Mouse (Mus musculus) 3T3-L1 (cell line): ENCODE measurements around the gene Atg16l2.
A peak's percentile ranks its signal among the peaks of the same experiment; 100 is the strongest.

ENCODE experiments used
- DNase-seq: peaks from one replicate; pipeline ENCODE4 v3.0.0-alpha.2; 2015; ENCODE audit warnings: low read depth, low spot score

Gene Atg16l2

GRCm38 (mm10) chr7:101321218-101321827, 19.3 kb upstream of the Atg16l2 start:
- DNase-seq: no peak

GRCm38 (mm10) chr7:101320399-101321217, 18.6 kb upstream of the Atg16l2 start:
- DNase-seq: no peak

GRCm38 (mm10) chr7:101319796-101320195, 17.7 kb upstream of the Atg16l2 start:
- no peak for DNase-seq

GRCm38 (mm10) chr7:101318848-101319247, 16.8 kb upstream of the Atg16l2 start:
- DNase-seq: no peak

DNA sequence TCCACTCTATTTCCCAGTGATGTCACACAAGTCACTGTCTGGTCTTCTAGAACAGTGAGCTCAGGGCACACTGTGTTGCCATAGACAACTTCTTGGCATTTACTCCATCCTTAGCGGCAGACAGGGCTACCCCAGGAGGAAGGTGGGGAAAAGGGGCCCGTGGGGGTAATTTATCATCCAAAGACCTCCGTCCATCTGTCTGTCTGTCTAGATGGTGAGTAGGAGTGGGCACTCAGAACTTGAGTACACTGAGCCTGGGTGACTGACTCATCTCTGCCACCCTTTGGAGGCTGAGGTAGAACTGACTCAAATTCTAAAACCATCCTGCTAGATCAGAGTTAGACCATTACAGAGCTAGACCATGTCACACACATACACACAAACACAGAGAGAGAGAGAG, 15.0 kb upstream of the Atg16l2 start, which contains the start of gene Stard10:
Gene Stard10 (plus strand): TSS at position 73 of the 400 bp plus-strand sequence.
- no peak for DNase-seq

DNA sequence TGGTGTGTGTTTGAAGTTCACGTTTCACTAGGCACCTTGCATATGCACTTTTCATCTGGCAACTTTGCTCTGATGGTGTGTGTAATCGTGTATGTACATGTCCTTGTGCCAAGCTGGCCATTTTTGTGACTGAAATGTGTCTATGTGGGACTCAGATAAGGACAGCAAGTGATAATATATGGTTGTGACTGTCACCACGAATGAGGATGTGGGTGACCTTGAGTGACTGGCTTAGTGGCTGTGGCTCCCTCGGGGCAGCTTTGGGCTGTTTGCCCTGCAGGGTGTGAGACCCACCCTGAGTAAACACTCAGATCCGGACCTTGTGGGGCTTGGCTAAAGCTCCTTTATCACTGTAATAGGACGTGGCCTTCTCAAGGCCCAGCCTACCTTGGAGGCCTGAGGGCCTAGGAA, 14.5 kb upstream of the Atg16l2 start:
- no peak for DNase-seq

DNA sequence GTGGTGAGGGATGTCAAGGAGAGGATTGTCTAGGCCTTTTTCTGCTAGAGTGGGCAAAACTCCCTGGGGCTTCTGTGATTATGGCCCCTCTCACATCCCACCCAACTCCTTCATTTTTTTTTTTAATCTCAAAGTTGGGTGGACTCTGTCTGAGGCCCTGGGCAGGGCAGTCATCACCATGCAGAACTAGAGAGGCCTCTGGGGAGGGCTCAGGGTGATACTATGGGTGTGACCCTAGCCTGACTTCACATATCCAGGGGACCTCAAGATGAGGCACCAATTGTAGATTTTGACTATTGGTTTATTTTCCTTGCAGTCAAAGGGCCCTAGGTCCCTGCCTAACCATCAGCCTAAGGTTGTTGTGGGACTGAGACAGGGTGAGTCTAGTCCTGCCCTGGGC, 13.6 kb upstream of the Atg16l2 start:
- DNase-seq: no peak

DNA sequence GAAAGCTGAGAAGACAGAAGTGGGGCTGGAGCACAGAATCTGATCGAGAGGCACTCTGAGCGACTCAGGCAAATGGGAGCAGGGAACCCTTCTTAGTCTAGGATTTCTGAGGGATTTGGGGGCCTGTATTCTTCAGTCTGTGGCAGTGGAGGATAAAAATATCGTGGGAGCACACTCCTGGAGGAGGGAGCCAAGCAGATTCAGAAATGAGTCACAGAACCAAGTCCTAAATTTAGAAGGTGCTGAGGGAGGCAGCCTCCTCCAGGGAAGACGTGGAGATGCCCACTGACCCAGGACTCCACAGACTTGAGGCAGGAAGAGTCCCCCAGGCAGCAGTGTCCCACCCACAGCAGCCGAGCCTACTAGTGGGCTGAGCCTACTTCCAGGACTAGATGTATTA, 12.3 kb upstream of the Atg16l2 start:
- no peak for DNase-seq

DNA sequence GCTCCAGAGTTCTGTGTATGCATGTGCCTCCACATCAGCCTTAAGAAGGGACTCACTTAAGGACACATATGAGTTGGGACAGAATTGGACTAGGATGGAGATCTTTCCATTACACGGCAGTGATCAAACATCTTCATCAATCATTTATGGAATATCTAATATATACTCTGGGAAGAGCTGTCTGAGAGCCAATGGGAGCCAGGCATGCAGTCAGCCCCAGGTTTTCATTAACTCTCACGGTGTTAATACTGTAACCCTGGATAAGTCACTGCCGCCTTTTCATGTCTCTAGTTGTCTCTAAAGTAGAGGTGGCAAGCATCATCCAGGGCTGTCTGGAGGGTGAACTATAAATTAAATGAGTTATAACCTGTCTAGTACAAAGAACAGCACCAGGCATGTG, 11.0 kb upstream of the Atg16l2 start:
- no peak for DNase-seq

DNA sequence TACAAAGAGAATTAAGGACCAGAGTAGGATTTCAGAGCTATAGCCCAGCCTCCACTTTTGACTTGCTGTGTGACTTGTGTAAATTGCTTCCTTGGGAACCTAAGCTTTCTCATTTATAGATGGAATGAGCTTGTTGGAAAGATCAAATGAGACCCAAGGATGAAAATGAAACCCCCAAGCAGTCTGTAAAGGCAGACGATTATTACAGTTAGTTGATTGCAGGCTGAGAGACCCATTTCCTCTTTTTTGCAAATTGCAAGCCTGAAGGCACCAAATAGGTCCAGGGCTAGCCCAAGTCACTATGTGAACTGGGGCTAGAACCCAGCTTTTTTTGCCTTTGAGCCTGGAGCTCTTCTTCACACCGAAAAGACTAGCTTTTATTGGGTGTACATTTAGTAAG, 9.0 kb upstream of the Atg16l2 start:
- no peak for DNase-seq

DNA sequence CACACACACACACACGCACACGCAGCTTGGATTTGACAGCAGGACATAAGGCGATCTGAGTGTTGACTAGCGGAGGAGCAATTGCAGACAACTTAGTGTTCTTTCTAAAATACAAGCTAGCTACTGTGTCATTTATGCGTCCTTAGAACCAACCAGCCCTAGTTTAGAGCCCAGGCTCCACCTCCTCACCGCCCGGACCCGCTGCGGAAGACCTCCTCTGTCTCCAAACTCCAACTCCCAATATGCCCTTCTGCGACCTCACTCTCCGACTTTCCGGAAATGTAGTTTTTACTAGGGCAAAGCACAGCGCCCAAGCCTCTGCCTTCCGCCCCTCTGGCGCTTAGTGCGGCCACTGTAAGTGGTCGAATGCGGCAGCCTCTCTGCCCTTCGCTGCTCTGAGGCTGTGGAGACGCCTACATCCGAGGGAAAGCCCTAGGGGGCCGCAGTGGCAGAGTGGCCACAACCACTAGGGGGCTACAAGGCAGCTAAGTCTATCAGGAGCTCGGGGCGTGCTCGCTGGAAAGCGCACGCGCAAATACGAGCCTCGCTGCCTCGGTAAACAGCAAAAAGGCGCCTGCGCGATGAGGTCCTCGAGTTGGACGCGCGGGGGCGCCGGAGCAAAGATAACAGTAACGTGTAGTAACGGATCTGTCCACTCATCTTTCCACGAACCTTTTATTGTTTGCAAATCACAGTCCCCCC, 8.4 kb upstream of the Atg16l2 start:
- peak; percentile 96 for DNase-seq

GRCm38 (mm10) chr7:101309985-101310326, 7.9 kb upstream of the Atg16l2 start:
- no peak for DNase-seq

DNA sequence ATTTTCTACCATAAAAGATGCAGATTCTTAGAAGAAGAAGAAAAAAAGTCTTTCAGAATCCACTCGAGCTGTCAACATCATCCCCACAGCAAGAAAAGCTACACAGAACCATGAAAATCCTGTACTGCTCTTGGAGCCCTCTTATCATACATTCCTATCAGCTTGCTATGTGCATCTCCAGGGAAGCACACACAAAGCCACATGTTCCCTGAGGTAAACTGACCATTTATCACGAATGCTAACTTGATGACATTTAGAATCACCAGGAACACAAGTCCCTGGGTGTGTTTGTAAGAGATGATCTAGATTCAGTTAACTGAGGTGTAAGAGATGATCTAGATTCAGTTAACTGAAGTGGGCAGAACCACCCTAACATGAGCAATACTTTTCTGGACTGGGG, 4.8 kb upstream of the Atg16l2 start:
- DNase-seq: peak; percentile 78

DNA sequence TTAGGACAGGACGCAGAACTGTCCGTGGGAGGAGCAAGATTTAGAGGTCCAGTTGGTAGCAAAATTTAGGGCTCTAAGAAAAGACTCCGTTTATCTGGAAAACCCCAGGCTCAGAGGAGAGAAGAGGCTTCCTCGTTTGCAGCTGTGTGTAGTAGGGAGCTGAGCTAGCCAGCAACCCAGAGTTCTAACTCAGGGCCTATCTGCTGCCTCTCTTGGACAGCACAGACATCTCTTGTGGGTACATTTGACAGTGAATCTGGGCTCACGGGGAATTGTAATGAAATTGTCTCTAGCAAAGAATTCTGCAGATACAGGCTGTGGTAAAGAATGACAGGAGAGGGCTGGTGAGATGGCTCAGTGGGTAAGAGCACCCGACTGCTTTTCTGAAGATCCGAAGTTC, 640 bp upstream of the Atg16l2 start:
- DNase-seq: no peak

GRCm38 (mm10) chr7:101301361-101301880, 630 bp downstream of the Atg16l2 start:
- DNase-seq: peak; percentile 63

DNA sequence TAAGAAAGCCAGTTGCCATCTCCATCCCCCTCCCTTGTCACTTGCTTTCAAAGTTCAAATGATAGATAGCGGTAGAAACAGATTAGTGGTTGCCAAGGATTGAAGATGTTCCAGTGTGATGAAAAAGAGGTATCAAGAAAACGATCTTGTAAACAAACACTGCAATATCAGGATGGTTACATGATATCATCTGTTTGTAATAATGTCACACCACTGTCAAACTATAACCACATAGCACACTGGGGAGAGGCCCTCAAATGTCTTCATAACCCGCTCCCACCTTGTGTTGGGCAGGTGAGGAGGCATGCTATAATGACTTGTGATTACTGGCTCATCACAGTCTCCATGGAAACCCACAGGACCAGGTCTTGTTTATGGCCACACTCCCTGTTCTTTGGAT, 3.7 kb downstream of the Atg16l2 start:
- no peak for DNase-seq

DNA sequence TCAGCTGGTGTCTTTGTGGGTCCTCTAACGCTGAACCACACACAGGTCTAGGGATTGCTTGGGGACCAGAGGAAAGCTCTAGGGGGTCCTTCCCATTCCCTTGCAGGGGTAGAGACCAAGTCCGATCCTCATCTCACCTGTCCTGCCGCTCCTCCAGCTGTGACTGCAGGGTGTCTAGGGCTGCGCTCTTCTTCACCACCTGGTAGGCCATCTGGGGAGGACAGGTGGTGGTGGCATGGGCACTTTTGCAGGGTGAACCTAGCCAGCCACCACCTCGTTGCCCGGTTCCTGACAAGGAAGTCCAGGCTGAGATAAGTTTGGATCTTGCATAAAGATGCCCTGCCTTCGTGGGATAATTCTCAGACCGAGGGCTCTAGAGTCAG, 5.0 kb downstream of the Atg16l2 start:
- no peak for DNase-seq

DNA sequence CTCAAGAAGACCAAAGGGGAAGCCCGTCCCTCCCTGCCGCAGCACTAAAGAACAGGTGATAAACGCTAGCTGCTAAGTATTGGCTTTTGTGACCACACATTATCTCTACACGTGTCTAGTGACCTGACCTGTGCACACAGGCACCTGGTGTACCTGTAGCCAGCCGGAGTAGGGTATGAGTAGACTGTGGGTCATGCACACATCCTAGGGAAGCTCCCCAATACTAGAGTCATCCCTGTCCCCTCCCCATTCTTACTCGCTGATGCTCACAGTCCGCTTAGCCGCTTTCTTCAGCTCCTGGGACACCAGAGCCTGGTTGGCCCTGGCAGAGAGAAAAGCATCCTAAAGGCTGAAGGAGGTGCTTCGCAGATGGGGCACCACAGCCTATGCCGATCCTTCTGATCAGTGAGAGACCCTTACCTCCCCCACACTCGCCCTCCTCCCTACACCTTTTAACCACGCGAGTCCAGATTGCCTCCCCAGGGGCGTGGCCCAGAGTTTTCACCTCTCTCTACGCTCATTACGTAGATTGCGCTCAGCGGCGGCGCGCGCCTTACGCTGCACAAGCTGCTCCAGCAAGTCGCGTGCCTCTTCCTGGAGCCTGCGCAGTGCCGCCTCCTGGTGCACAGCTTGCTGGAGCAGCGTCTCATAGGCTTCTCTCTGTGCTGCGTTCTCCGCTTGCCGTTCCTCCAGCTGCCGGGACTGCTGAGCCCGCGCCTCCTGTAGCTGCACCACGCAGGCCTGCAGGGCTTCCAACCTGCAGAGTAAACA, 5.6 kb downstream of the Atg16l2 start:
- no peak for DNase-seq

DNA sequence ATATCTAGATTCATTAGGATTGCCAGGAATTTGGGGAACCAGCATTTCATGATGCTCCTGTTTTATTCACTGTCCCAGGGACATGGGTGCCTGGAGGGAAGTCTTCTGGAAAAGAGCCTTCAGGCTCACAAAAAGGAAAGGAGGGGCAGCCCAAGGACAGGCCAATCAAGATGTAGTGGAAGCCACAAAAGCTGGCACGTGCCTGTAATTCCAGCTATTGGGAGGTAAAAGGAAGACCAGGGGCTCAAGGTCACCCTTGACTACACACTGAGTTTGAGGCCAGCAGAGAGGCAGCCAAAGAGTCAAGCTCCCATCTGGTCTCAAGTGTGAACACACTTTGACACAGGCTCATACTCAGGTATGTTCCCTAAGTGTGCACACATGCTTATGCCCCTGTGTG, 6.6 kb downstream of the Atg16l2 start:
- DNase-seq: no peak

DNA sequence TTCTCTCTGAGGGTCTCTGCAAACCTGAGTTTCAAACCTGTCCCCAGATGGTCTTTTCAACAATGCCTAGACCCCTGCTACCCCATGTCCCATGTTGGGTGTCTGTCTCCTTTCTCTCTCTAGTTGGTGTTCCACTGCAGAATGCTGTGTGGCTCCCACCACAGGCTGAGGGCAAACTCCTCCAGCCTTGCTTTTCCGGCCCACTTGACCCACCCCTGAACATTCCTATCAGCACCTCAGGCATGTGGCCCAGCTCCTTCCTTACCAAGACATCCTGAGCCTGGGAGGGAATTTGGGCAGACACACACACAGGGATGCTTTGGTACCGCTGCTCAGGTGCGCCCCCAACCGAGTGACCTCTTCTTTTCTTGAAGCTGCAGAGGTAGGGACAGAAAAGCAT, 8.4 kb downstream of the Atg16l2 start:
- DNase-seq: no peak

- DNase-seq: no peak
Observed at GRCm38 (mm10) chr7:101293138-101293537, 8.9 kb downstream of the Atg16l2 start.

GRCm38 (mm10) chr7:101292696-101293095, 9.4 kb downstream of the Atg16l2 start:
- no peak for DNase-seq
